Mouse (Mus musculus) hindbrain, embryonic 11.5 days (tissue): Measurements from ENCODE around the gene Foxo1. TPM values are rescaled to one million over a fixed set of nuclear protein-coding genes. Genes with fewer than 3 reads are reported as not detected.

Experiments used
- ATAC-seq: fragments of 200-750 bp; cut with Nextera tagmentation; 2 replicates; pipeline ENCODE4 v1.8.0; 2017; ENCODE audit warnings: mild to moderate bottlenecking, moderate TSS enrichment, moderate library complexity; ENCODE audit not compliant: low FRiP score
- DNase-seq: peaks from one replicate; pipeline ENCODE4 v3.0.0-alpha.2; 2015; ENCODE audit warnings: low spot score
- H3K27ac ChIP-seq: fragments of 300-500 bp; sonication (generic); 2 replicates; pipeline ENCODE4 v1.5.1; 2014; ENCODE audit warnings: mild to moderate bottlenecking, low read depth, low read length
- H3K27me3 ChIP-seq: fragments of 300-500 bp; sonication (generic); 2 replicates; pipeline ENCODE4 v1.6.1; 2014; ENCODE audit warnings: mild to moderate bottlenecking, low read length, moderate library complexity, mixed read lengths; ENCODE audit not compliant: control insufficient read depth, insufficient read depth
- H3K36me3 ChIP-seq: fragments of 300-500 bp; sonication (generic); 2 replicates; pipeline ENCODE4 v1.6.1; 2014; ENCODE audit warnings: mild to moderate bottlenecking, low read length, moderate library complexity, mixed read lengths; ENCODE audit not compliant: control insufficient read depth, insufficient read depth
- H3K4me1 ChIP-seq: fragments of 300-500 bp; sonication (generic); replicated peaks from 2 replicates; pipeline ENCODE4 v1.6.1; 2014; ENCODE audit warnings: low read length, mixed read lengths; ENCODE audit not compliant: control insufficient read depth, insufficient read depth
- H3K4me2 ChIP-seq: fragments of 300-500 bp; sonication (generic); replicated peaks from 2 replicates; pipeline ENCODE4 v1.6.1; 2014; ENCODE audit warnings: mild to moderate bottlenecking, low read depth, low read length
- H3K4me3 ChIP-seq: fragments of 300-500 bp; sonication (generic); 2 replicates; pipeline ENCODE4 v1.5.1; 2014; ENCODE audit warnings: low read depth, low read length
- H3K9ac ChIP-seq: fragments of 300-500 bp; sonication (generic); 2 replicates; pipeline ENCODE4 v1.6.1; 2014; ENCODE audit warnings: low read depth, low read length
- H3K9me3 ChIP-seq: fragments of 300-500 bp; sonication (generic); 2 replicates; pipeline ENCODE4 v1.6.1; 2016; ENCODE audit warnings: low read length; ENCODE audit not compliant: control insufficient read depth
- WGBS: fragments of 180-500 bp; shearing (Covaris S2); extraction: QIAGEN DNeasy Blood & Tissue Kit; methylation state at CpG from one replicate; pipeline ENCODE4 v1.1.7; 2014; 5-methylcytosine and 5-hydroxymethylcytosine counted together
- polyA plus RNA-seq: library from polyadenylated mRNA; unstranded; fragments of >200 nt; fragmentation: Nextera tagmentation; extraction: Ambion mirVana; gene quantifications from 2 replicates; pipeline ENCODE4 v1.2.1, GENCODE M21; 2014

The Foxo1 gene
- polyA plus RNA-seq, 1 experiment from 2014 or later = 3.8 TPM

- DNase-seq = no peak
- Histone ChIP-seq H3K9me3 (no peaks in the 10 kb centered on the region), H3K27me3 (no peaks in the 10 kb centered on the region), H3K27ac (no peak overlapping the region), H3K4me1 (no peaks in the 10 kb centered on the region), H3K36me3 (no peaks in the 10 kb centered on the region), H3K9ac (no peak overlapping the region), H3K4me2 (no peak overlapping the region), H3K4me3 (no peak overlapping the region)
- no peak for ATAC-seq
- 68% methylated on average over 5 of the region's 5 CpGs for WGBS
These were observed 40.6 kb downstream of the Foxo1 start for GRCm38 (mm10) chr3:52308586-52309321.

GRCm38 (mm10) chr3:52320516-52321270 lies 52.6 kb downstream of the Foxo1 start:
- DNase-seq (no peak), ATAC-seq (no peak)
- Histone ChIP-seq H3K9me3 (no peaks in the 10 kb centered on the region), H3K27me3 (no peaks in the 10 kb centered on the region), H3K27ac (no peak overlapping the region), H3K4me1 (no peaks in the 10 kb centered on the region), H3K9ac (no peak overlapping the region), H3K36me3 (no peaks in the 10 kb centered on the region), H3K4me3 (no peak overlapping the region), H3K4me2 (no peak overlapping the region)
- WGBS = 85% methylated on average over 12 of the region's 12 CpGs

GRCm38 (mm10) chr3:52322401-52323385 lies 54.6 kb downstream of the Foxo1 start:
- 57% methylated on average over 9 of the region's 9 CpGs for WGBS
- no peak for ATAC-seq

GRCm38 (mm10) chr3:52325006-52325405 lies 56.9 kb downstream of the Foxo1 start:
- 93% methylated on average over 5 of the region's 5 CpGs for WGBS
- Histone ChIP-seq H3K27ac (no peak overlapping the region), H3K27me3 (no peaks in the 10 kb centered on the region), H3K9me3 (no peaks in the 10 kb centered on the region), H3K36me3 (no peaks in the 10 kb centered on the region), H3K4me1 (no peaks in the 10 kb centered on the region), H3K4me3 (no peak overlapping the region), H3K9ac (no peak overlapping the region), H3K4me2 (no peak overlapping the region)
- DNase-seq (no peak), ATAC-seq (no peak)

More at GRCm38 (mm10) chr3:52322401-52323385, 54.6 kb downstream of the Foxo1 start:
- H3K36me3 ChIP-seq = no peaks in the 10 kb centered on the region
- peak; percentile 16 for DNase-seq
- H3K4me3 ChIP-seq = no peak overlapping the region
- H3K4me2 ChIP-seq = no peak overlapping the region
- H3K9me3 ChIP-seq = no peaks in the 10 kb centered on the region
- H3K9ac ChIP-seq = no peak overlapping the region
- no peak overlapping the region for H3K27ac ChIP-seq
- H3K4me1 ChIP-seq = no peaks in the 10 kb centered on the region
- no peaks in the 10 kb centered on the region for H3K27me3 ChIP-seq

- no peak overlapping the region for H3K4me2 ChIP-seq
- H3K4me3 ChIP-seq = no peak overlapping the region
- no peak overlapping the region for H3K27ac ChIP-seq
- H3K27me3 ChIP-seq = no peaks in the 10 kb centered on the region
- no peak for DNase-seq
- H3K36me3 ChIP-seq = no peaks in the 10 kb centered on the region
- no peak for ATAC-seq
- 89% methylated on average over 6 of the region's 6 CpGs for WGBS
- no peaks in the 10 kb centered on the region for H3K4me1 ChIP-seq
- no peaks in the 10 kb centered on the region for H3K9me3 ChIP-seq
- no peak overlapping the region for H3K9ac ChIP-seq
These were observed 58.6 kb downstream of the Foxo1 start for GRCm38 (mm10) chr3:52326687-52327086.

- DNase-seq = no peak
- H3K27me3 ChIP-seq = no peaks in the 10 kb centered on the region
- no peak overlapping the region for H3K4me3 ChIP-seq
- H3K27ac ChIP-seq = no peak overlapping the region
- H3K36me3 ChIP-seq = no peaks in the 10 kb centered on the region
- H3K9ac ChIP-seq = no peak overlapping the region
- no peaks in the 10 kb centered on the region for H3K9me3 ChIP-seq
- H3K4me2 ChIP-seq = no peak overlapping the region
- WGBS = 83% methylated on average over 13 of the region's 13 CpGs
- no peak for ATAC-seq
- no peaks in the 10 kb centered on the region for H3K4me1 ChIP-seq
These were observed 59.0 kb downstream of the Foxo1 start for GRCm38 (mm10) chr3:52327146-52327545.

- H3K9ac ChIP-seq = no peak overlapping the region
- H3K4me2 ChIP-seq = no peak overlapping the region
- no peak overlapping the region for H3K27ac ChIP-seq
- H3K36me3 ChIP-seq = no peaks in the 10 kb centered on the region
- no peak overlapping the region for H3K4me3 ChIP-seq
- ATAC-seq = no peak
- no peaks in the 10 kb centered on the region for H3K4me1 ChIP-seq
- H3K9me3 ChIP-seq = no peaks in the 10 kb centered on the region
- no peaks in the 10 kb centered on the region for H3K27me3 ChIP-seq
- WGBS = 90% methylated on average over 1 of the region's 1 CpGs
- DNase-seq = no peak
These were observed 63.6 kb downstream of the Foxo1 start for GRCm38 (mm10) chr3:52331709-52332108.

- no peak overlapping the region for H3K4me3 ChIP-seq
- WGBS = 83% methylated on average over 4 of the region's 4 CpGs
- DNase-seq (no peak), ATAC-seq (no peak)
- no peaks in the 10 kb centered on the region for H3K9me3 ChIP-seq
- H3K4me1 ChIP-seq = no peaks in the 10 kb centered on the region
- no peaks in the 10 kb centered on the region for H3K36me3 ChIP-seq
- no peak overlapping the region for H3K4me2 ChIP-seq
- no peak overlapping the region for H3K27ac ChIP-seq
- H3K9ac ChIP-seq = no peak overlapping the region
- no peaks in the 10 kb centered on the region for H3K27me3 ChIP-seq
These were observed 70.6 kb downstream of the Foxo1 start for GRCm38 (mm10) chr3:52338761-52339160.
